Mouse (Mus musculus) heart, embryonic 12.5 days (tissue): ENCODE measurements around the gene Sec14l3. TPM values are rescaled to one million over a fixed set of nuclear protein-coding genes. Genes with fewer than 3 reads are reported as not detected.

Source experiments
- ATAC-seq: fragments of 200-750 bp; cut with Nextera tagmentation; 2 replicates; pipeline ENCODE4 v1.8.0; 2017; ENCODE audit warnings: moderate TSS enrichment, moderate library complexity; ENCODE audit not compliant: insufficient number of reproducible peaks, low FRiP score
- H3K27ac ChIP-seq: fragments of 300-500 bp; sonication (generic); 2 replicates; pipeline ENCODE4 v1.5.1; 2016; ENCODE audit warnings: mild to moderate bottlenecking, moderate library complexity; ENCODE audit not compliant: poor library complexity, severe bottlenecking
- H3K27me3 ChIP-seq: fragments of 300-500 bp; sonication (generic); replicated peaks from 2 replicates; pipeline ENCODE4 v1.6.1; 2016; ENCODE audit warnings: mild to moderate bottlenecking, moderate library complexity
- H3K36me3 ChIP-seq: fragments of 300-500 bp; sonication (generic); 2 replicates; pipeline ENCODE4 v1.6.1; 2016; ENCODE audit warnings: mild to moderate bottlenecking, moderate library complexity
- H3K4me1 ChIP-seq: fragments of 300-500 bp; sonication (generic); replicated peaks from 2 replicates; pipeline ENCODE4 v1.6.1; 2016; ENCODE audit warnings: mild to moderate bottlenecking
- H3K4me2 ChIP-seq: fragments of 300-500 bp; sonication (generic); 2 replicates; pipeline ENCODE4 v1.6.1; 2016; ENCODE audit warnings: mild to moderate bottlenecking, moderate library complexity
- H3K4me3 ChIP-seq: fragments of 300-500 bp; sonication (generic); 2 replicates; pipeline ENCODE4 v1.5.1; 2016; ENCODE audit warnings: mild to moderate bottlenecking
- H3K9ac ChIP-seq: fragments of 300-500 bp; sonication (generic); 2 replicates; pipeline ENCODE4 v1.6.1; 2016; ENCODE audit warnings: mild to moderate bottlenecking, moderate library complexity
- H3K9me3 ChIP-seq: fragments of 300-500 bp; sonication (generic); replicated peaks from 2 replicates; pipeline ENCODE4 v1.6.1; 2016; ENCODE audit warnings: mild to moderate bottlenecking, moderate library complexity
- WGBS: fragments of 180-500 bp; shearing (Covaris S2); methylation state at CpG from one replicate; pipeline ENCODE4 v1.1.7; 2016; 5-methylcytosine and 5-hydroxymethylcytosine counted together
- polyA plus RNA-seq: library from polyadenylated mRNA; unstranded; fragments of >200 nt; fragmentation: Nextera tagmentation; extraction: Ambion mirVana; gene quantifications from 2 replicates; pipeline ENCODE4 v1.2.1, GENCODE M21; 2016

Sec14l3 gene
- polyA plus RNA-seq, 1 experiment from 2014 or later, result not detected

DNA sequence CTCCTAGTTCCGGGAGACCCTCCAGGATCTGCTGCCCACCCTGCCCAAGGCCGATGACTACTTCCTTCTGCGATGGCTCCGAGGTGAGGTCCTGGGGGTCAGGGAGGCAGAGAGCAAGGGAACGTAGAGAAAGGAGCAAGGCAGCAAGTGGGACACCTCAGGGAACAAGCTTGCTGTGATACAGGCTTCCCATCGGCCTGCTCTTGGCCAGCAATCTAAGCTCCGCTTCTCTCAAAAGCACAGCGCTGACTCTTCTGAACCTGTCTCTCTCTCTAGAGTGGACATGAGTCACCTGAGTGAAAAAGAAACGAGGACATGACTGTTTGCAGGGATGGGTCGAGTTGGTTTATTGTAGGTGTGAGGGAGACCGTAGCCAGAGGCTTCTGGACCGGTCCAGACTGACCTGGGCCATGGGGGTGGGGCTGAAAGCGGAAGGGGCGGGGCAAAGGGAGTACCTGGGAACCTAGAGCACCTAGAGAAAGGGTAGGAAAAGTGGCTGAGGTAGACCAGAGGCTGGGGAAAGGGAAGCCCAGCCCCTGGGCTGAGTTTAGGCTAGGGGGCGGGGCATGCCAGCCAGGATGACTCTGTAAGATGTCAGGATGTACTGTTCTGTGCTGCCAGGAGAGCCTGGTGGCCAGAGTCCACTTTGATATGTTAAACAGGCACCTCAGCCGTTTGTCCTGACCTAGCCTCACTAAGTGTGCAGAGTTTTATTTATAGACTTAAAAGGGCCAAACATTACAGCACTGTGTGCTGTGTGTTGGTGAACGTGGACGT lies 29.3 kb upstream of the Sec14l3 start:
- Histone ChIP-seq H3K4me1 (peaks cover 8% of the 10 kb centered on the region; the same call in 1 of the 2 replicates), H3K9ac (no peak overlapping the region), H3K27me3 (peaks cover 23% of the 10 kb centered on the region), H3K27ac (no peak overlapping the region), H3K9me3 (no peaks in the 10 kb centered on the region), H3K4me2 (no peak overlapping the region), H3K36me3 (no peaks in the 10 kb centered on the region), H3K4me3 (no peak overlapping the region)
- ATAC-seq, result no peak
- WGBS, result 61% methylated on average over 18 of the region's 18 CpGs

DNA sequence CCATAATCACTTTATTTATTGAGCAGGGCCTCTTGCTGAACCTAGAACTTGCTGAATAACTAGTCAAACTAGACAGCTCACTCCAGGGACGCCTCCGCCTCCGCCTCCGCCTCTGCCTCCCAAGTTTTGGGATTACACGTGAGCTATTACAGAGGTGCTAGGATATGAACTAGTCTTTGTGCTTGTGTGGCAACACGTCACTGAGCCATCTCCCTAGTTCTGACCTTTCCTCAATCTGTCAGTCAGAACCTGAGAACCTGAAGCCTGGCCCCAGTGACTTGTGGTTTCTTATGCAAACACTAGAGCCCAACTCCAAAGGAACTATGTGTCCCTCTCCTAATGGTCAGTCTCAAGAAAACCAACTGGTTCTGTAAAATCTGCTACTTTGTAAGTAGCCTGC lies 28.7 kb upstream of the Sec14l3 start:
- Histone ChIP-seq H3K9ac (no peak overlapping the region), H3K4me2 (no peak overlapping the region), H3K4me1 (peaks cover 8% of the 10 kb centered on the region; the same call in 1 of the 2 replicates), H3K27ac (no peak overlapping the region), H3K36me3 (no peaks in the 10 kb centered on the region), H3K4me3 (no peak overlapping the region), H3K9me3 (no peaks in the 10 kb centered on the region), H3K27me3 (peaks cover 21% of the 10 kb centered on the region)
- ATAC-seq, result no peak
- 78% methylated on average over 6 of the region's 6 CpGs for WGBS

DNA sequence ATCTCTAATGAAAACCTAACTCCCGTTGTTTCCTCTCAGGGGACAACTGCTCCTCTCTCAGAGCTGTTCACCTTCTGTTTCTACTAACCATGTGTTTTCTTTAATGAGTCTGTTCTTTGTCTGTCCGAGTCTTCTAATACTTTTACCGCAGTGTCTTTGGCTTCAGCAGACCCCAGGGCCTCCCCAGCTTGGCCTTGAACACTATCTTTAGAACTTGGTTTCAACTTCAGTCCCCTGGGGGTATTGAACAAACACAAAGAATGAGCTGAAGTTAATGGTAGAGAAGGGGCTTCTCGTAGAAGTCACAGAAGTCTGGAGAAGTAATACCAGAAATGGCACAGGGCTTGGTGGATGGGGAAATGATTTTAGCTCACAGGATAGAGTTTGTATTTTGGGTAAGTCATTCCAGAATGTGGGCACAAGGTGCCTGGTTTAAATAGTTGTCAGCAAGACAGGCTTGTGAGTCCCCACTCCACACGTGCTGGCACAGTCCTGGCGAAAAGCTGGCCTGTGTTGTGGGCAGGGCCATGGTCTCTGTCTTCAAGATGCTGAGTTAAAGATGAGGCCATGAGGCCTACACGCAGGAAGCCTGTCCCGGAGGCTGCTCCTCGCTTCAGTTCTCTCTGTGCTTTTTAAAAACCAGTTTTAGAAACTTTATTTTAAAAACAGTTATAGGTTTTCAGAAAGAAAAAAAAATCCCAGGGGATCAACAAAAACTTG lies 28.1 kb upstream of the Sec14l3 start:
- peaks cover 15% of the 10 kb centered on the region for H3K27me3 ChIP-seq
- no peak for ATAC-seq
- no peak overlapping the region for H3K4me2 ChIP-seq
- H3K9me3 ChIP-seq, result no peaks in the 10 kb centered on the region
- no peak overlapping the region for H3K27ac ChIP-seq
- no peak overlapping the region for H3K4me3 ChIP-seq
- WGBS, result 51% methylated on average over 9 of the region's 9 CpGs
- H3K36me3 ChIP-seq, result no peaks in the 10 kb centered on the region
- H3K9ac ChIP-seq, result no peak overlapping the region
- H3K4me1 ChIP-seq, result peaks cover 8% of the 10 kb centered on the region; the same call in 1 of the 2 replicates

DNA sequence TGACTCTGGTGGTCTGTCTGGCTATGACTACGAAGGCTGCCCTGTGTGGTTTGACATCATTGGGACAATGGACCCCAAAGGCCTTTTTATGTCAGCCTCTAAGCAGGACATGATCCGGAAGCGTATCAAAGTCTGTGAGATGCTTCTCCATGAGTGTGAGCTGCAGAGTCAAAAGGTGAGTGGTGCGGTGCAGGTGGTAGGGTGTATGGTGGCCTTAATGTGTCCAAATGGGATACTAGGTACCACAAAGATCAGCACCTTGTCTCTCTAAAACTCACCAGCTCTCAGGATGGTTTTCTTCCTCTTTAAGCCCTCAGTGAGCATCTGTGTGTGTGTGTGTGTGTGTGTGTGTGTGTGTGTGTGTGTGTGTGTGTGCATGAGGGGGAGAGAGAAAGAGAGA lies 24.7 kb upstream of the Sec14l3 start:
- no peaks in the 10 kb centered on the region for H3K9me3 ChIP-seq
- WGBS, result 85% methylated on average over 4 of the region's 4 CpGs
- no peaks in the 10 kb centered on the region for H3K27me3 ChIP-seq
- H3K27ac ChIP-seq, result no peak overlapping the region
- H3K36me3 ChIP-seq, result no peaks in the 10 kb centered on the region
- H3K9ac ChIP-seq, result no peak overlapping the region
- H3K4me3 ChIP-seq, result no peak overlapping the region
- H3K4me1 ChIP-seq, result peaks cover 8% of the 10 kb centered on the region; the same call in 1 of the 2 replicates
- no peak overlapping the region for H3K4me2 ChIP-seq
- ATAC-seq, result no peak

GRCm38 (mm10) chr11:4041123-4041625 lies 23.5 kb upstream of the Sec14l3 start:
- Histone ChIP-seq H3K36me3 (no peaks in the 10 kb centered on the region), H3K9me3 (peaks cover 5% of the 10 kb centered on the region; the same call in 1 of the 2 replicates), H3K4me3 (no peak overlapping the region), H3K4me1 (no peaks in the 10 kb centered on the region), H3K4me2 (no peak overlapping the region), H3K27me3 (no peaks in the 10 kb centered on the region), H3K27ac (no peak overlapping the region), H3K9ac (no peak overlapping the region)
- no peak for ATAC-seq
- 72% methylated on average over 6 of the region's 6 CpGs for WGBS

DNA sequence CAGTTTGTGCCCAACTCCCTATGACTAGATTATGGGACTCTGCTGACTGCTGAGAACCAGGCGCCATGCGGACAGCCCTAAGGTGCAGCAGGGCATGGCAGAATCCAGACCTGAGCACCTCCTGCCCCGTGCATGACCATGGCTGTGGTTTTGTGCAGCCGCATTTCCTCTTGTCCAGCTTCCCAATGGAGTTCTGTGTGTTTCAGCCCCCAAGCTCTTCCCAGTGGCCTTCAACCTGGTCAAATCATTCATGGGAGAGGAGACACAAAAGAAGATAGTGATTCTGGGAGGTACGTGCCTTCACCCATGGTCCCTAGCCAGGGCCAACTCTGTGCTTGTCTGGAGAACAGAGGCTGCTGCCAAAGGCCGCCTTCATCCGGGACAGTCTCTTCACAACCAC lies 21.6 kb upstream of the Sec14l3 start:
- H3K36me3 ChIP-seq, result no peaks in the 10 kb centered on the region
- 83% methylated on average over 7 of the region's 7 CpGs for WGBS
- ATAC-seq, result no peak
- H3K4me1 ChIP-seq, result no peaks in the 10 kb centered on the region
- no peaks in the 10 kb centered on the region for H3K27me3 ChIP-seq
- no peak overlapping the region for H3K27ac ChIP-seq
- no peak overlapping the region for H3K9ac ChIP-seq
- H3K9me3 ChIP-seq, result peaks cover 5% of the 10 kb centered on the region; the same call in 1 of the 2 replicates
- H3K4me2 ChIP-seq, result no peak overlapping the region
- H3K4me3 ChIP-seq, result no peak overlapping the region

GRCm38 (mm10) chr11:4046526-4046925 lies 18.1 kb upstream of the Sec14l3 start:
- 75% methylated on average over 5 of the region's 5 CpGs for WGBS
- Histone ChIP-seq H3K4me2 (no peak overlapping the region), H3K27me3 (no peaks in the 10 kb centered on the region), H3K4me1 (no peaks in the 10 kb centered on the region), H3K9ac (no peak overlapping the region), H3K4me3 (no peak overlapping the region), H3K36me3 (no peaks in the 10 kb centered on the region), H3K27ac (no peak overlapping the region), H3K9me3 (peaks cover 11% of the 10 kb centered on the region)
- no peak for ATAC-seq

DNA sequence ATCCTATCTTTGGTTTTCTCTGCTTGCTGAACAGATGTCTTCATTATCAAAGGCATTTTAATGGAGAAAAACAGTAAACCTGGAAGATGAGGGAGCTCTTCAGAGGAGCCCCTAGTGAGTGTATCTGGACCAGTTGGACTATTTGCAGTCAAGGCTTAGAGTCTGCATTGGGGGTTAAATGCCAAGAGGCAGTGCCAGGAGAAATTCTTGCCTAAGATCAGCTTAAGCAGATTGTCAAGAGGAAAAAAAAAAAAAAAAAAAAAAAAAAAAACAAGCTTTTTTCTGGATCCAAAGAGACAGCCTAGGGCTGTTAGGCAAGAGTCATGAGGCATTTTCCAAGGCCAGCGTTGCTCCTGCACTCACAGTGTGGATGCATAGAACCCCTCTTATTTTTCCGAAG lies 16.9 kb upstream of the Sec14l3 start:
- WGBS, result 86% methylated on average over 2 of the region's 2 CpGs
- ATAC-seq, result no peak
- H3K27me3 ChIP-seq, result no peaks in the 10 kb centered on the region

GRCm38 (mm10) chr11:4048438-4048837 lies 16.2 kb upstream of the Sec14l3 start:
- Histone ChIP-seq H3K4me3 (no peak overlapping the region), H3K27ac (no peak overlapping the region), H3K27me3 (no peaks in the 10 kb centered on the region), H3K9ac (no peak overlapping the region), H3K4me2 (no peak overlapping the region), H3K4me1 (no peaks in the 10 kb centered on the region), H3K9me3 (peaks cover 11% of the 10 kb centered on the region), H3K36me3 (no peaks in the 10 kb centered on the region)
- ATAC-seq, result no peak
- 81% methylated on average over 6 of the region's 6 CpGs for WGBS

More for the DNA sequence above, 16.9 kb upstream of the Sec14l3 start:
- Histone ChIP-seq H3K4me2 (no peak overlapping the region), H3K9me3 (peaks cover 11% of the 10 kb centered on the region), H3K4me3 (no peak overlapping the region), H3K27ac (no peak overlapping the region), H3K36me3 (no peaks in the 10 kb centered on the region), H3K9ac (no peak overlapping the region), H3K4me1 (no peaks in the 10 kb centered on the region)

GRCm38 (mm10) chr11:4053586-4053985 lies 11.1 kb upstream of the Sec14l3 start:
- no peaks in the 10 kb centered on the region for H3K36me3 ChIP-seq
- H3K4me3 ChIP-seq, result no peak overlapping the region
- no peaks in the 10 kb centered on the region for H3K4me1 ChIP-seq
- no peaks in the 10 kb centered on the region for H3K27me3 ChIP-seq
- no peak for ATAC-seq
- no peak overlapping the region for H3K9ac ChIP-seq
- H3K4me2 ChIP-seq, result no peak overlapping the region
- WGBS, result 19% methylated on average over 5 of the region's 5 CpGs
- H3K27ac ChIP-seq, result no peak overlapping the region
- H3K9me3 ChIP-seq, result peaks cover 2% of the 10 kb centered on the region

DNA sequence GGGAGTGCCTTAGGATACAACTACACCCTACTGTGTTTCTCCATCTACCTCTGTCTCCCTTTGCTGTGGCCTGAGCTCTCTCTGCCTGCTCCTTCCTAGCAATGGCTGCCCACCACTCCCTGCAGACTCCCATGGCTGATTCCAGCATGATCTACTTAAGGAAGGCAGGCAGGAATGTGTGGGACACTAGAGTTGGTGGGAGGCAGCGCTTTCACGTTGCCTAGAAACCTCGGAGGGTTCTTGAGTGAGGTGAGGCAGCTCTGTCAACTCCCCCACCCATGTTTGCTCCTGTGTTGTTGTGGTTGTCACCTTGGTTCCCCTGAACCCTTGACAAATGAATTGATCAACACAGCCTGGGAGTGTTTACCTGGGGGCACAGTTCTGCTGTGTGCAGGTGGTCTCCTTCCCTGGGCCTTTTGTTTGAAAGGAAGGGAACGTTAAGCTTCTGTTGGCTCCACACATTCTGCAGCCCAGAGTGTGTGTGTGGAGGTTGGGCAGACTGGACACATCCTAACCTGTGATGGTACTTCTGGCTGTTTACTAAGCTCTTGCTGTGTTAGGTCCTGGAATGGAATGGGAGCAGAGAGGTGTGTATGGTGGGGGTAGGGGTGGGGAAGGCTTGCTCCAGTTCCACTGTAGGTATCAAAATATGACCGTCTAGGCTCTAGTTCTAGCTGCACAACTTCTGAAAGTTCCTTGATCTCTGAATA lies 3.6 kb upstream of the Sec14l3 start:
- WGBS, result 67% methylated on average over 5 of the region's 5 CpGs
- Histone ChIP-seq H3K4me3 (no peak overlapping the region), H3K4me1 (no peaks in the 10 kb centered on the region), H3K27me3 (peaks cover 13% of the 10 kb centered on the region; the same call in 1 of the 2 replicates), H3K36me3 (no peaks in the 10 kb centered on the region), H3K27ac (no peak overlapping the region), H3K9me3 (no peaks in the 10 kb centered on the region), H3K9ac (no peak overlapping the region), H3K4me2 (no peak overlapping the region)
- no peak for ATAC-seq
